Mouse (Mus musculus): ENCODE measurements at regions not wholly inside any gene's neighbourhood (a gene's known extent, or its start where the extent isn't known, plus 50 kb on each side); places are given as distances from the start of the nearest gene placed in this dataset.
A peak's percentile ranks its signal among the peaks of the same experiment; 100 is the strongest.
"Not testable (repeated sequence)": the region's sequence is repeated elsewhere in the genome, so short reads cannot be mapped to it uniquely, and the experiment has no call there.

DNA sequence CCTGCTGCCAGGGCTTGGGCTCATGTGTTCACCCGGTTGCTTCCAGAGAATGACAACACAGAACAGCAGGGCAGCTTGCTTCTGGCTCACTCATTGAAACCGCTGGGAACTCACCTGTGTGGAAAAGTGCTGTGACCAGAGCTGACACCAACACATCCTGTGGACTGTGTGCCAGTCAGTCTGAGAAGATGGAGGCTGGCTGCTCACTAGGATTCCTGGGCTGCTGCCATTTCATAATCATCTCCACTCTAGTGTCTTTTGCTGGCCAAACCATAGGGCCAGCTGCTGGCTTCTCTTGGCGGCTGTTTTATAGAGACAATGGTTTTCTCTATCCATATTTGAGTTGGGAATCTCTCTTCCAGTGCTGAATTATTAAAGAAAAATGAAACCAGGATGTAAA, 138.1 kb downstream of the Brms1l start:
- Histone ChIP-seq H3K9me3 (no peaks in the 10 kb centered on the region), H3K27me3 (no peaks in the 10 kb centered on the region), H3K27ac (no peak overlapping the region), H3K9ac (no peak overlapping the region), H3K4me2 (no peak overlapping the region), H3K4me3 (no peak overlapping the region), H3K36me3 (no peaks in the 10 kb centered on the region), H3K4me1 (no peaks in the 10 kb centered on the region)
- ATAC-seq (ENCODE audit: borderline replicate concordance, extremely low read depth, low FRiP score, low TSS enrichment): no peak
- 85% methylated on average over 3 of the region's 3 CpGs for WGBS

DNA sequence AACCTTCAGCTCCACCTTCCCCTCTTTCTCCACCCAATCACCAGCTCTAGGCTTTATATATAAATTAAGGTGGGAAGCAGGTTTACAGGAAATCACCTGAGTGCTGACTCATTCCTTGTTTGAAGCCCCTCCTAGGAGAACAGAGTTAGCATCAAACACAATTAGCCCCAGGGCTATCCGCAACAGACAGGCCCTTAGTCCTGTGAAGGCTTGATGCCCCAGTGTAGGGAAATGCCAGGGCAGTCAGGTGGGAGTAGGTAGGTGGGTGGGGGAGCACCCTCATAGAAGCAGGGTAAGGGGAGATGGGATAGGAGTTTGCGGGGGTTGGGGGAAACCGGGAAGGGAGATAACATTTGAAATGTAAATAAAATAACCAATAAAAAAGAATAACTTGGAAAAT, 123.2 kb downstream of the Brms1l start:
- H3K36me3 ChIP-seq; H3K4me1 ChIP-seq; H3K9me3 ChIP-seq; H3K27ac ChIP-seq; H3K4me3 ChIP-seq; ATAC-seq (ENCODE audit: borderline replicate concordance, extremely low read depth, low FRiP score, low TSS enrichment); H3K4me2 ChIP-seq; H3K27me3 ChIP-seq; H3K9ac ChIP-seq: not testable (repeated sequence)
- WGBS: 93% methylated on average over 3 of the region's 3 CpGs

DNA sequence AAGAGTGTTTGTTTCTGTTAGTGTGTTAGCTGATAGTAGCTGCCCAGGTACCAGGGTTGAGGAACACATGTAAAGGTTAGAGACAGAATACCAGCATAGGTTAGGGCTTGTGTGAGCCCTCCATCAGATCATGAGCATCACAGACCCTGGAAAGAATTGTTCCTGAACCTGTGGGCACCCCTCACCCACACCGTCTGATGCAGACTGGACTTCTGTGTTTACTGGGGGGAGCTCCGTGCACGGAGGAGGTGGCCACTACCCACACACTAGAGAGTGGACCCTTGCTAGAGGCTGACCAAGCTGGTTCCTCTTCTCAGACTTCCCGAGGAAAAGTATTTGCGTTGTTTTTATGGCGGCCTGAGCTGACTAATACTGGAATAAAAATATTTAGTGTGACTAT, 104.4 kb downstream of the Brms1l start:
- H3K4me3 ChIP-seq: no peak overlapping the region
- no peak overlapping the region for H3K4me2 ChIP-seq
- H3K36me3 ChIP-seq: no peaks in the 10 kb centered on the region
- no peak overlapping the region for H3K27ac ChIP-seq
- no peaks in the 10 kb centered on the region for H3K27me3 ChIP-seq
- no peaks in the 10 kb centered on the region for H3K4me1 ChIP-seq
- no peaks in the 10 kb centered on the region for H3K9me3 ChIP-seq
- WGBS: 83% methylated on average over 6 of the region's 6 CpGs
- no peak overlapping the region for H3K9ac ChIP-seq
- no peak for ATAC-seq (ENCODE audit: borderline replicate concordance, extremely low read depth, low FRiP score, low TSS enrichment)

DNA sequence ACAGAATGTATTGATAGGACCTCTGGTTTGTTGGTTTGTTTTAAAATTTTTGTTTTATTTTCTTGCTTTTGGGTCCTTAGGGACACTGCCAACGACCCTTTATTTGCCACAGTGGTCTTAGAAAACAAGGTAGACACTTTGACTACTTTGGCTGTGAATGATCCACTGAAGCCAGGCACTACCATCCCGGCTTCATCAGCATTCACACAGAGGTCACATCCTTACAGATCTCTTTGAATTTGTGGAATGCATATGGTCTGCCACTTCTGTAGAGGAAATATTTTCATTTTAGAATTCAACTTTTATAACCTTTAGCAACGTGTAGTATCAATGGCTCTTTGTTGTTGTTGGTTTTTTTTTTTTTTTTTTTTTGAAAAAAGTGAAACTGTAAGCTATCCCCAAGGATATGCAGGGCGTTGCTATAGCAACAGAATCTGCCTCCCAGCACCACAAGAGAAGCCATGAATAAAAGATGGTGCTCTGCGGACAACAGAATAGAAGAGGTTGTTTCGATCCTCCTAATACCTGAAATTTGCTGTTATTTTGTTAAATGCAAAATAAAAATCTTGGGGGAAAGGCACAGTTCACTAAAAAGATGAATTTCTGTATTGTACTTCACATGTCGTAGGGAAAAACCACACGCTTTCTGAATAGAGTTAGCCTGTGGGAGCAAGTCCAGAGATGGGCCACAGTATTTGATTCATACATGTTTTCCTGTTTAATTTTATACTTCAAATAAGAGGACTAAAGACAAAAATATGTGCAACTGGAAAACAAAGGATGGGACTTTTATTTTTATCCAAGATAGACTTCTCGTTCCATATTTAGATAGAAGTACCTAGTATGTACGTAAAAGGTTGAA, 103.4 kb downstream of the Brms1l start:
- Histone ChIP-seq H3K9me3 (no peaks in the 10 kb centered on the region), H3K27ac (no peak overlapping the region), H3K36me3 (no peaks in the 10 kb centered on the region), H3K9ac (no peak overlapping the region), H3K4me3 (no peak overlapping the region), H3K4me1 (no peaks in the 10 kb centered on the region), H3K4me2 (no peak overlapping the region), H3K27me3 (no peaks in the 10 kb centered on the region)
- 67% methylated on average over 10 of the region's 10 CpGs for WGBS
- no peak for ATAC-seq (ENCODE audit: borderline replicate concordance, extremely low read depth, low FRiP score, low TSS enrichment)

DNA sequence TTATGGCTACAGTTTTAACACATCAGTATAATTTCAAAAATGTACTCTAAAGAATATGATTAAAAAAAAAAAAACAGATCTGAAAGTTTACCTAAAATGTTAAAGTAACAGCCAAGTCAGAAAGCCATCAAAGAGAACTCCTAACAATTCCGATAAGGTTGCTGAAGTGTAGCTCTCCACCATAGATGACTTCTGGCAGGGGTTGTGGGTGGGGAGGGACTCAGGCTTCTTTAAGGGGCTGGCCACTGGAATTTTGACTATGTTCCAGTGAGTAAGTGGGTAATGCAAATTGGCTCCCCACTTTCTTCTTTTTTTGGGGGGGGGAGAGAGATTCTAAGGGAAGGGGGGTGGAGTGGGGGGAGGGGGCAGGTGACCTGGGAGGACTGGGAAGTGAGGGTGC, 98.0 kb downstream of the Brms1l start:
- 23% methylated on average over 1 of the region's 1 CpGs for WGBS

DNA sequence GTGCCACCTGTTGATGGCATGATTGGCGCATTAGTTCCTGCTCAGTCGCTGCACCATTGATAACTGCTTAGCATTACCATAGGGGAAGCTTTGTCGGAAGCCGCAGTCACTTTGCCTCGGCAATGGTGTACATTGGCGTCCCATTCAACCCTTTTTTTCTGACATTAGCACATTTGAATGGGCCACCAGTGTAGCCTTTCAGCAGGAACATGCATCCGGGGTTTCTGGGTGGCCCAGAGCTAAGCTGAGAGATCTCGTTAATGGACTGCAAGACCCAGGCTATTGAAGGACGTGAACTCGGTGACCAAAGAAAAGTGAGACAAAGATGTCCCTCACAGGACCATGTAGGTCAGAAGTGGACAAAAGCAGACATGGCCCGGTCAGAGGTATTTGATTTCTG, 97.3 kb downstream of the Brms1l start:
- WGBS: 61% methylated on average over 11 of the region's 11 CpGs
- Histone ChIP-seq H3K4me1 (0 out of 2 replicates have a peak, but pooled peaks cover 8% of the 10 kb centered on the region), H3K9me3 (no peaks in the 10 kb centered on the region), H3K27me3 (no peaks in the 10 kb centered on the region), H3K36me3 (no peaks in the 10 kb centered on the region), H3K4me2 (peak overlapping the region; percentile 10; the same call in 1 of the 2 replicates), H3K27ac (peak overlapping the region; percentile 80), H3K4me3 (no peak overlapping the region), H3K9ac (no peak overlapping the region)
- ATAC-seq (ENCODE audit: borderline replicate concordance, extremely low read depth, low FRiP score, low TSS enrichment): no peak

More for the DNA sequence above, 98.0 kb downstream of the Brms1l start:
- Histone ChIP-seq H3K4me3 (no peak overlapping the region), H3K4me2 (peak overlapping the region; percentile 10; the same call in 1 of the 2 replicates), H3K27ac (peak overlapping the region; percentile 80), H3K4me1 (0 out of 2 replicates have a peak, but pooled peaks cover 8% of the 10 kb centered on the region), H3K36me3 (no peaks in the 10 kb centered on the region), H3K9ac (no peak overlapping the region), H3K27me3 (no peaks in the 10 kb centered on the region), H3K9me3 (no peaks in the 10 kb centered on the region)
- peak; percentile 62; the same call in 1 of the 2 replicates for ATAC-seq (ENCODE audit: borderline replicate concordance, extremely low read depth, low FRiP score, low TSS enrichment)

DNA sequence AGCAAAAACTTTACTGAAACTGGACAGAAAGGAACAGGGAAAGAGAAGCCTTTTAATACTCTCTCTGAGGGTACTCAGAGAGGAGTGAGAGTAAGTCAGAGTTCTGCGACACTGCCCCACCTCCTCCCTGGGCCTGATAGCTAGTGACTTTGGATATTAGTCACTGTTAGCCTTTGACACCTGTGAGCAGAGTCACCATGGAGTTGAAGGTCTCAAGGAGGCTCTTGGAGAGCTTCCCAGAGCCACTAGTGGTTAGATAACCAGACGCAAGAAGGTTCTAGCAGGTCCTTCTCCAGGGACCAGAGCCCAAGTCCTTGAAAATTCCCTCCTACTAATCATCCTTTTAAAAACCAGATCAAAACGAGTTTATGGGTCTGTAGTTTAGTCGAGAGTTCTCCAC, 94.3 kb downstream of the Brms1l start:
- ATAC-seq (ENCODE audit: borderline replicate concordance, extremely low read depth, low FRiP score, low TSS enrichment): peak; percentile 65; the same call in 1 of the 2 replicates
- Histone ChIP-seq H3K9ac (no peak overlapping the region), H3K4me1 (0 out of 2 replicates have a peak, but pooled peaks cover 8% of the 10 kb centered on the region), H3K27ac (no peak overlapping the region), H3K9me3 (no peaks in the 10 kb centered on the region), H3K4me2 (no peak overlapping the region), H3K4me3 (no peak overlapping the region), H3K36me3 (no peaks in the 10 kb centered on the region), H3K27me3 (no peaks in the 10 kb centered on the region)
- WGBS: 44% methylated on average over 4 of the region's 4 CpGs

DNA sequence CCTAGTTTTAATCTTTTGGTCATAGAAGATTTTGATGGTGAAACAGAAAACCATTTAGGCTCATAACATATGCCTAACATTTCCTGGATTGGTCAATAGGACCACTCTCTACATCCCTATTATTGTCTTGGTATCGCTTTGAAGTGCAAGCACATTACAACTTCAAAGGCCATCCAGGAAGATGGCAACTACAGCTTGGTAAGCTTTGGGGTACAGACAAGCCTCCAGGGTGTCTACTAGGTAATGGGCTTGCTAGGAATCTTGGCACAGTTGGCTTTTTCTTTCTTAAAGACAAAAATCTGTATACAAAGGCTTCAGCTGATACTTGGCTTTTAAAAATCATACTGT, 90.8 kb downstream of the Brms1l start:
- WGBS: 85% methylated on average over 1 of the region's 1 CpGs
- no peak for ATAC-seq (ENCODE audit: borderline replicate concordance, extremely low read depth, low FRiP score, low TSS enrichment)
- Histone ChIP-seq H3K36me3 (no peaks in the 10 kb centered on the region), H3K4me3 (no peak overlapping the region), H3K9me3 (no peaks in the 10 kb centered on the region), H3K4me1 (no peaks in the 10 kb centered on the region), H3K27ac (no peak overlapping the region), H3K9ac (no peak overlapping the region), H3K4me2 (no peak overlapping the region), H3K27me3 (no peaks in the 10 kb centered on the region)

DNA sequence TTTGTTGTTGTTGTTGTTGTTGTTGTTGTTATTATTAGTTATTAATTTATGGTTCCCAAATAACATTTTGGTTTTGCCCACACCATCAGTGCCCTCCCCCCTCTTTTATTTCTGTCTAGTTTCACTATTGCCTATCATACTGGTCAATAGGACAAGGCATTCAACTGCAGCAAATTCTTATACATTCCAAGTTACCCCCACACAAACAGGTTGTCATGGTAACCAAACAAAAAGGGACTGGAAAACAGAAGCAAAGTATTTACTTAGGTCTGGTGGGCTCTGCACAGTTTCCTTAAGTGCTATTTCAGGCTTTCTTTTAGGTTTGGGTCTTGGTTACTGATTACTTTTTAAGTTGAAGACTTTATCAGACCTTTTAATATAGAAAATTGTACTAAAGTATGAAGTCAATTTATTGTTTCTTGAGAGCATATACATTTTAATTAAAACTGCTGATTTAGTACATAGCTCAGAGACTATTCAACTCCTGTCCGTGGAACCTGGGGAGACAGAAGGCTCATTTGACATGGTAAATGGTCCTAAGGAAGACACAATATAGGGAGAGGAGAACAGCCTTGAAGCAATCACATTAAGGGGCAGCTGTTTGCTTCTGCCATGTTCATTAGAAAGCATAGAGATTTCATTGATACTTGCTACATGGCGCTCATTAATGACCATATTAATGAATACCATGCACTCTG, 90.3 kb downstream of the Brms1l start:
- WGBS: 66% methylated on average over 2 of the region's 2 CpGs
- H3K4me3 ChIP-seq: no peak overlapping the region
- no peaks in the 10 kb centered on the region for H3K27me3 ChIP-seq
- no peak overlapping the region for H3K4me2 ChIP-seq
- no peak overlapping the region for H3K27ac ChIP-seq
- no peak for ATAC-seq (ENCODE audit: borderline replicate concordance, extremely low read depth, low FRiP score, low TSS enrichment)
- no peaks in the 10 kb centered on the region for H3K36me3 ChIP-seq
- no peaks in the 10 kb centered on the region for H3K4me1 ChIP-seq
- no peak overlapping the region for H3K9ac ChIP-seq
- H3K9me3 ChIP-seq: no peaks in the 10 kb centered on the region
